Mouse (Mus musculus): ENCODE measurements around the gene Slc25a26.
"Not testable (repeated sequence)": the region's sequence is repeated elsewhere in the genome, so short reads cannot be mapped to it uniquely, and the experiment has no call there.

Slc25a26 gene

GRCm38 (mm10) chr6:94558603-94559002, 58.5 kb downstream of the Slc25a26 start:
- not testable (repeated sequence) for DNase-seq

GRCm38 (mm10) chr6:94560896-94561295, 60.8 kb downstream of the Slc25a26 start:
- DNase-seq, result no peak

GRCm38 (mm10) chr6:94561346-94561745, 61.2 kb downstream of the Slc25a26 start:
- DNase-seq, result no peak

- DNase-seq, result no peak
These were observed 63.2 kb downstream of the Slc25a26 start for GRCm38 (mm10) chr6:94563203-94563940.

GRCm38 (mm10) chr6:94565766-94566165, 65.6 kb downstream of the Slc25a26 start:
- no peak for DNase-seq

- DNase-seq, result no peak
These were observed 67.9 kb downstream of the Slc25a26 start for GRCm38 (mm10) chr6:94568040-94568439.

- DNase-seq, result no peak
These were observed 75.5 kb downstream of the Slc25a26 start for GRCm38 (mm10) chr6:94575526-94576166.

- DNase-seq, result no peak
These were observed 77.9 kb downstream of the Slc25a26 start for GRCm38 (mm10) chr6:94577991-94578390.

GRCm38 (mm10) chr6:94582055-94582454, 81.9 kb downstream of the Slc25a26 start:
- no peak for DNase-seq

- no peak for DNase-seq
These were observed 84.1 kb downstream of the Slc25a26 start for GRCm38 (mm10) chr6:94584147-94584695.

- DNase-seq, result no peak
These were observed 84.8 kb downstream of the Slc25a26 start for GRCm38 (mm10) chr6:94584976-94585375.

- no peak for DNase-seq
These were observed 88.2 kb downstream of the Slc25a26 start for GRCm38 (mm10) chr6:94588365-94588764.

- no peak for DNase-seq
These were observed 92.1 kb downstream of the Slc25a26 start for GRCm38 (mm10) chr6:94592243-94592642.

- DNase-seq, result no peak
These were observed 92.6 kb downstream of the Slc25a26 start for GRCm38 (mm10) chr6:94592710-94593109.

- no peak for DNase-seq
These were observed 94.0 kb downstream of the Slc25a26 start for GRCm38 (mm10) chr6:94594096-94594665.

- no peak for DNase-seq
These were observed 94.6 kb downstream of the Slc25a26 start for GRCm38 (mm10) chr6:94594711-94595110.

- DNase-seq, result no peak
These were observed 95.1 kb downstream of the Slc25a26 start for GRCm38 (mm10) chr6:94595206-94595605.

GRCm38 (mm10) chr6:94596051-94596760, 96.1 kb downstream of the Slc25a26 start:
- no peak for DNase-seq

- peak; percentile 57 for DNase-seq
These were observed 96.8 kb downstream of the Slc25a26 start for GRCm38 (mm10) chr6:94596761-94597485.

GRCm38 (mm10) chr6:94598421-94598820, 98.3 kb downstream of the Slc25a26 start:
- no peak for DNase-seq

GRCm38 (mm10) chr6:94599016-94599415, 98.9 kb downstream of the Slc25a26 start:
- DNase-seq, result no peak

GRCm38 (mm10) chr6:94601101-94601500, 101.0 kb downstream of the Slc25a26 start:
- DNase-seq, result no peak

Data from thymus, postnatal 14 days (tissue).